Mouse (Mus musculus) lung, postnatal 10 days (tissue): ENCODE data around the gene Xpr1.
"Not testable (repeated sequence)": the region's sequence is repeated elsewhere in the genome, so short reads cannot be mapped to it uniquely, and the experiment has no call there.

Experiments
- DNase-seq: peaks from one replicate; pipeline ENCODE4 v3.0.0; 2021

Xpr1 gene

DNA sequence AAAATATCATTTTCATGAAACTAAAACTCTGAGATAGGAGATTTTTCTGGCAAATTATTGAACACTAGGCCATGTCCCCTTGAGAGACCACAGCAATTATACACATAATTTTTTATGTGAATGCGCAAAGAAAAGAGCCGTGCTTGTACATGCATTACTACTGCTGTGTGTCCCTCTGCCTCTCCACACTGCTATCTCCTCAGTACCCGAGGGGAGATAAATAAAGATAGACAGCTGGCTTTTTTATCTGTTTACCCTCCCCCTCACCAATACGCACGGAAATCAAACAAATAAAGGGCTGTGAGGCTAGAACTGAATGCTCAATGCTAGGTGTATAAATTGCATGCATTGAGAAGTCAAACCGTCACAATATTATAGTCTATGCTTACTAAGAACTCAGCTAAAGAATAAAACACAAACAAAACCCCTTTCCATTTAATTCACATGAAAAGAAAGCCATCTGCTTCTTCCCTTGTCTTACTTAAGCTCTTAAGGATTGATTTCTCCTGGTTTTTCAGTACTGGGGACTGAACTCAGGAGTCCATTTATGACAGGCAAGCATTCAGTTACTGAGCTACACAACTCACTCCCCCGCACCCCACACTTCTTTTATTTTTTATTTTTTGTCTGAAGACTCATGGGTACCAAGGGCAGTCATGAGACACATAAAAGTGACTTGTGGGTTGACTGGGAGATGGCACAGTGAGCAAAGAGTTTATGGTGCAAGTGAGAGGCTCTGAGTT lies 97.0 kb downstream of the Xpr1 start:
- DNase-seq: no peak

DNA sequence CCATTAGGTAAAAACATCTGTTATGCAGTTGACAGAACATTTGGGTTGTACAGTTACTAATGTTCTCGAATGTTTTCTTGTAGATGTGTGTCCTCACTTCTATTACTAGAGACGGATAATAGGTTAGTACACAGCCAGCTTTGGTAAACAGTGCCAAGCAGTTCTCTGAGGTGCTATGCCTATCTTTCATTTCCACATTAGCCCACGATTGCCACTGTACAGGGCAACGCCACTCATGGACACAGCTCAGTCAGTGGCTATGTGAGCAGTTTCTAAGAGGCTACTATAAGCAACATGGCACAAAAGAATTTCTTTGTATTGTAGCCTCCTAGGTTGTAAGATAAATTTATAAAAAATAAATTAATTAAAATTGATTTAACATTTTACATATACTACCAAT lies 97.7 kb downstream of the Xpr1 start:
- no peak for DNase-seq

DNA sequence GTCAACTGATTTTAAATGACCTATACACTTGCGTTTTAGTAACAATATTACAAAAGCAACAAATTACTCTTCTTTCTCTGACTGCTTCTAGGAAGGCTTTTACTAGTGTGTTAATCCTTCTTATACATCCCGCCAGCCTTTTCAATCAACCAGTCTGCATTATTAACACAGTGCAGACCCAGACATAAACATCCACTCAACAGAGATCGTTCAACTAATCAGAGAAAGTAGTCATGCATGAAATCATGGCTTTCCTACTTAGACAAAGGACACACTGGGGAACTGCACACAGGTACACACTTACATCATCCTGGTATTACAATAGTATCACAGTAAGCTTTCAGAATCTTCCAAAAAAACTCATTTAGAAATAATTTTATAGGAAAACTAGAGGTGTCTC lies 105.5 kb downstream of the Xpr1 start:
- no peak for DNase-seq

DNA sequence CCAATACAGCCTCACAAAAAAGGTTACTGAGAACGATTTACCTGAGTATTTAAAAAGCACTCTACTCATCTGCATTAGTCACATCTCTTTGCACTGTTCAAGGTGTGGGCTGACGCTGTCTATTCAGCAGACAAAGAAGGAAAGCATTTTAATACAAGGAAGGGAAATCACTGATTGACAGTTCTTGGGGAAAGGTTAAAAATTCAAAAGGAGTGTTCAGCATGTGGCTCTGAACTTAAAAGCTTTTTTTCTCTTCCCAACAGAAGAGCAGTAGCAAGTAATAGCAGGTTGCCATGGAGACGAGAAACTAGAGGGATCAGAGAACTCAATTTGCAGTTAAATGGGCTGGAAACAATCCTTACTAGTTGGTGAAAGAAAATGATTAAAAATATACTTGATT lies 110.3 kb downstream of the Xpr1 start:
- no peak for DNase-seq

DNA sequence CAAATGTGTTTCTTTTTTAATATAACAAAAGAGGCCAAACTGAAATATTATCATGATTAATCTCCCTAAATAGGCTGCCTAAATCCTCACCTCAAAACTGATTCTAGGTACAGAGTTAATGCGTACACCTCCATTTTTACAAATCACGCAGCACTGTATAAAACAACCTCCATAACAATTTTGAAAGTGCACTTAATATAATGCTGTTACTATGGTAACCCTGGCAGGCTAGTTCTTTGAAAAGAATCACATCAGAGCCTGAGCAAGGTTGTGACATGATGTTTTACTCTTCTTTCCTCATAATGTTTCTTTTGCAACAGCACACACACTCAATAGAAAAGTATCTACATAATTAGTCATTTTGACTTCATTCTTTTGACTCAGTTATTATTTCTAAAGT lies 113.8 kb downstream of the Xpr1 start:
- no peak for DNase-seq

DNA sequence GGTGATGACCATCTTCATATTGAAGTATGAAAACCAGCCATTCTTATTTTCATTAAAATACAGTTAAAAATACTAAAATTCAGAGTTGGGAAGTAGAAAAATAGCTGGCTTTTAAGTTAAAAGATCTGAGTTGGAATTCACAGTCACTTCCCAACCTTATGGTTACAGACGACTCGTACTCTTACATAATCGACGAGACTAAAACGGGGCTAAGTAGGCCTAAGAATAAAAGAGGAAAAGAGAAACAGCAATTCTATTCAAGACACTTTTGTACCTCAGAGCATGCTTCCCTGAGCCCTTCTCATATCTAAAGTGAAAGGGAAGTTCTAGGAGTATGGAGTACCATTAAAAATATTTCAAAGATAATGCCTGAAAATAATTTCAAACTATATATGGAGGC lies 119.6 kb downstream of the Xpr1 start:
- DNase-seq: no peak

DNA sequence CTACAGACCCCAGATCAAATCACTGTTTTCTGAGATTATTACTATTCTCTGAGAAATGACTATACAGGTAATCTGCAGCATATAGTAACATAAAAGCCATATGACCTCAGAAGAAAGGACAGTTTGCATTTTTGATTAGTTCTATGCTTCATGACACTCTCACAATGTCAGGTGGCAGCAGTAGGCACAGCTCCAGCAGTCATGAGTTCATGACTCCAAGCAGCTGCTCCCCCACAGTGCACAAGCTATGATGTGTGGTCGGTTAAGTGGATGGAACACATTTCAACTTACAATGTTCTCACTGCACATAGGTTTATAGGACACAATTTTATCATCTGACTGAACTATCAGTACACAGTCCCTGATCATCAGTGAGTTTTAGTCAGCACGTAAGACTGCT lies 120.0 kb downstream of the Xpr1 start:
- no peak for DNase-seq

DNA sequence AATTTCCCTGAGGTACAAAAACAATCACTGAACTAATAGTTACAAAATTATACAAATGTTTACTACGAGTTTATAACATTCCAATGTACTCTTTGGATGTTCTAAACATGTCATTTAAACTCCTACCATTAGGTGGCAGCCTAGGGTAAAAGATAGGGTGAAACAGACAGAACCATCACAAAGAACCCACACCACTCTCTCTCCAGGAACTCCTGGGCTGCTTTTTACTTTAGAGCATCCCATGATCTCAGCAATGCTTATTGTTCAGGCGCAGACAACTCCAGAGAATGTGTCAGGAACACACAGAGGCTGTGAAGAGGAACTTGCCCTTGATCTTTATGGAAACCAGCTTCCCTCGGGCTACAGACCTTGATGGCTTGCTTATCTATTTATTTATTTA lies 123.8 kb downstream of the Xpr1 start:
- DNase-seq: peak; percentile 81

DNA sequence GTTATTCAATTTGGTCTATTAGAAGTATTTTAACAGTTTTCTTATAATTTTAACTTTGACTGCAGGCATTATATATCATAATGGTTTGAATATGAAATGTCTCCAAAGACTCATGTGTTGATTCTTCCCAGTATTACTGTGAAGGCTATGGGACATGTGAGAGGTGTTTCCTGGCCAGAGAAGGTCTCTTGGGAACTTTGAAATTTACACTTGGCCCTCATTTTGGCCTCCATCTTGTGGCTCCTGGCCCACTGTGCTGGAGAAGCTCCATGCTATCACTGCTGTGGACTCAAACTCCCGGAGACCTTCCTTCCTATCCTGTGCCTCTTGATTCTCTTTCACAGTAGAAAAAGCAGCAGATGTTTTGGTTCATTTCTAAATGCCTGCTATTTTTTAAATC lies 127.8 kb downstream of the Xpr1 start:
- no peak for DNase-seq

DNA sequence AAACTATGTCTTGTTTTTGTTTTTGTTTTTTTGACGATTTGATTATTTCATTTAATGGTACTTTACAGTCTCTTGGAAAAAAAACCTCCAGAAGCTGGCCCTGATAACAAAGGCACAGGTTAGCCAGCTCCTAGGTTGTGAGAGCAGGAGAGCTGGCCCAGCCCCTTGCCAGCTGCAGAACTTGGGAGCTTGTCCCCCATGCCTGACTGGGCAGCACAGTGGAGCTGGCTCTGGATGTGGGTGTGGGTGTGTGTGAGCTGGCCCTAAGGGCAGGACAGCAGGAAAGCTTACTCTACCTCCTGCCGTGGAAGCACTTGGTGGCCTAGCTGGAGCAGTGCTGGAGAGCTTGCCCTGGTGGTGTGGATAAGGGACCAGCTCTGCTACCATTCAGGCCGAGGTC lies 129.2 kb downstream of the Xpr1 start:
- no peak for DNase-seq

DNA sequence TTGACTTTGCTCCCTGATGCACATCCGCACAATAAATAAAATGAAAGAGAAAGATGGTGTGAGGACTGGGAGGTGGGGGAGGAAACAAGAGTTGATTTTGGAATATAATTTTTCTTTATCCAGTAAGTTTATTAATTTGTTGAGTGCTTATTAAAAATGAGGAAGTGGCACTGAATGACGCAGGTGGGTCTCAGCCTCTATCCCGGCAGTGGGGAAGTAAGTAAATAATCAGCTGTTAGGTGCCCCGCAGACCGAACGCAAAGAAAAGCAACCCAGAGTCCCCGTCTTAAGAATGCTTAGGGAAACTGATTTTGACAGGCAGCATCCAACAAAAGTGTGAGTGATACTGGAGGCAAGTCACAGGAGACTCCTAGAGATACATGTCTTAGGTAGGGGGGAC lies 133.4 kb downstream of the Xpr1 start:
- no peak for DNase-seq

DNA sequence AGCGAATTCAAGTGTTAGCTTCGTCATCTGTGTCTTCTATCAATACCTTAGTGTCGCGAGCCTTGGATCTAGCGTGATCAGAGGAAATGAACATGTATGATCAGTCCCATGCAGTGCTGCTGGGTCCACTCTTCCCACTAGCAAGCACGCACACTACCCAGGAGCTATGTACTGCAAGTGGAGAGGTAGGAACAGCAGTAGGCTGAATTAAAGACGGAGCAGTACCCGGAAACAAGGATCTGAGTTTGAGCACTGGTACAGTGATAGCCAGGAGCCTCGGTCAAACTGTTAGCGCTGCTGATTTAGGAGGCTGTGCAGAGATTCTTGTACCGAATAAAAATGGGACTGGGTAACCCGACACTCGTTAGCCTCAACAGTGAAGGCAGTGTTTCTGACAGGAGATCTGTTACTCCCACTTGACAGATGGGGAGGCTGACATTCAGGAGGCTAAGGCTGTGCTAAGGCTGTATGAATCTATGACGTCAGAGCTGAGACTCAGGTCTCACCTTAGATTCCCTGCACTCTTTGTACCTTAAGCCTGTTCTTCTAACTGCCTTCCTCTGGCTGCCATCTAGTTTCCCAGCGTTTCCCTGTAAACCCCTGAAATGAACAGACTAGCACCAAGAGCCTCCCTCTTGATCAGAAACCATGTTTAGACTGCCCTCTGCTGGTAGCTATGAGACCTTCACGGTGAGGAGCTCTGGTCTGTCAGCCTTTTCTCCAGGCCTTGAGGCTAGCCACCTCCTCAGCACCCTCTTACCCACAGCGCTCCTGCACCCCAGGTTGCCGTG lies 136.0 kb downstream of the Xpr1 start:
- peak; percentile 85 for DNase-seq

DNA sequence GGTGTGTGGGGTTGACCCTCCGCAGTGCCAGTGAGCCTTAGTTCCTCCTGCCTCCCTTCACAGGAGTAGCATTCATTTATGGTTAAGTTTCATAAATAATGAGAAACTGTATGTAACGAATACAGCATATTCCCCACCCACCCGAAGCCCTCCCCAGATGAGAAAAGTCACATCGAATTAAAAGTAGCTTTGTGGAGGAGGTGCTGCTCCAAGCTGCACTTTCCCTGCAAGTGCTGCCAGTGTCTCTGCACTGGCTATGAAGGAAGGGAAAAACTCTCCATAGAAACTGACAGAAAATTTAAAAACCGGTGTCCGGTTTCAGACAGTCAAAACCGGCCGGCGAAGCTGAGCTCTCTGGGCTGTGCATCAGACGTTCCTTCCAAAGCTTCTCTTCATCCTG lies 136.9 kb downstream of the Xpr1 start:
- no peak for DNase-seq

DNA sequence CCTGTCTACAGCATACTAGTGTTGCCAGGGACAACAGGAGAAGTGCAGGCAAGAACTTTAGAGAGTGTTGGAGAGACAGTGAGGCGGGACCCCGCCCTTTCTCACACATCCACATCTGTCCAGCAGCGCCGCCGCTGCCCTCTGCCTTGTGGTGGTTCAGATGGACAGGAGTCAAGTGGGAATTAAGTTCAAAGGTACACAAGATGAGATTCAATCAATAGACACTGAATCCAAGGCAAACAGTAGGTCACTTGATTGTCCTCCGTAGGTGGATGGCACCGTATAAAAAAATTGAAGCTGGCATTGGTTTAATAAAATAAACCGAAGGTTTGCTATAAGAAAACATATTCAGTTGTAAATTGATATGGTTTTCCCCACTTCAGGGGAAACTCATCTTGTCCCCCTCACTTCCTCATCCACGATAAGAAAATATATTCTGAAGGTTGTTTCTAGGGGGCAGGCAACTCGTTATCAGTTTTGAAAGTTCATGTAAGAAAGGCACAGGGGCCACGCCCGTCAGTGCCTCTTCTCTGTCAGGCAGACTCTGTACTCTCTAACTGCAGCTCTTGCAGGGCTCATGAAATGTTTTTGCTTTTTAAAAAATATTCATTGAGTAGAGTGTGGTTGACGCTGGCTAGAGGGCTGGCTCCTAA lies 140.7 kb downstream of the Xpr1 start:
- no peak for DNase-seq

DNA sequence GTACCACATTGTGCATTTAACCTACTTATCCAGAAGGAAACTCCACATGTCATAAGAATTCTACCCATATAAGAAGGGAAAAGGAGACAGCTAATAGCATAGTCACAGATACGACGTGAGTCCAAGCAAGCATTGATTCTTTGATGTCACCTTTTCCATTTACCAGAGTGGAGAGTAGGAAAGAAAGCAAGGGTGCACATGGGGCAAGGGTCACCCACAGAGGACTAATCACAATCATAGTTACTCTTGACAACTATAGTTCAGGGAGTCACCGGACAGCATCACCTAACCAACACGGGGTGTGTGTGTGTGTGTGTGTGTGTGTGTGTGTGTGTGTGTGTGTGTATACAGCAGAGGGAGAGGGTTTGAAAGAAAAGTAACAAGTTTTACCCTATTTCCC lies 141.4 kb downstream of the Xpr1 start:
- no peak for DNase-seq

DNA sequence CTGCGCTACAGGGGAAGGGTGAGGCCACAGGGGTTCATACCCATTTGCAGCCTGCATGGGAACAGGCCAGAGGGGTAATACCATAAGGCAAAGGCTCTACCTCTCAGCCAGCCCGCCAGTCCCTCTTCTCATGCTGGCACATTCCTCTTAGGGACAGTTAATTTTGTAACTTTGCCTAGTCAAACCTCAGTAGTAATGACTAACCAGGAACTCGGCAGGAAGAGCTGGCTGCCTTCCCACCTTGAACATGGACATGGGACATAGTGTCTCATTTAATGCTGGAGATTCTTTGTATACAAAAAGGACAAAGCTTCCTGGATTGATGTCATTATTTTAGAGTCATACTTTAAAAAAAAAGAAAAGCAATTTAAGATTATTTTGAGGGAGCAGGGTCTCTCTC lies 142.2 kb downstream of the Xpr1 start:
- DNase-seq: no peak

DNA sequence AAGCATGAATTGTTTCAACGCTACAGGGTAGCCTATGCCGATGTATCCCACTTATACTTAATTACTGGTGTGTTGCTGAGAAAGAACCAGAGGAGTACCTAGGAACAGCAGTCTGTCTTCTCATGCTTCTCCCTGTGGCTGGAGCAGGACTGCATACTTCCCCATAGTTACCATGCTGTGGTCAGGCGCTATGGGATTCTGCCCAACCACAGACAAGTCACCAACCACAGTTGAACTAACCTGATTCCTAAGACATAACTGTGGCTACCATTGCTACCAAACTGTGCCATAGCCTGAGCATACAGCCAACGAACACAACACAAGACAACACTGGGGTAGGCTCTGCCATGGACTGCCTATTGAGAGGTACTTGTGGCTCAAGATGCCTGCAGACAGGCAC lies 144.3 kb downstream of the Xpr1 start:
- no peak for DNase-seq

DNA sequence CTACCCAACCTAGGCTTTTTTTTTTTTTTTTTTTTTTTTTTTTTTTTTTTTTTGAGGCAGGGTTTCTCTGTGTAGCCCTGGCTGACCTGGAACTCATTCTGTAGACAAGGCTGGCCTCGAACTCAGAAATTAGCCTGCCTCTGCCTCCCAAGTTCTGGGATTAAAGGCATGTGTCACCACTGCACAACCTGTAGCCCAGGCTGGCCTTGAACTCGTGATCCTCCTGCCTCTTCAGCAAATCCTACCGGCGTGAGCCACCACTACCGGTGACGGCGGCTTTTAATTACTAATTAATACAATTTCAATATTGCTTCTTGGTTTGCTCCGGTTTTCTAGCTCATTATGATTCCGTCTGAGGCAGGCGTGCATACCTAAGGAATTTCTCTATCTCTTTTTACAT lies 154.7 kb downstream of the Xpr1 start:
- DNase-seq: not testable (repeated sequence)

DNA sequence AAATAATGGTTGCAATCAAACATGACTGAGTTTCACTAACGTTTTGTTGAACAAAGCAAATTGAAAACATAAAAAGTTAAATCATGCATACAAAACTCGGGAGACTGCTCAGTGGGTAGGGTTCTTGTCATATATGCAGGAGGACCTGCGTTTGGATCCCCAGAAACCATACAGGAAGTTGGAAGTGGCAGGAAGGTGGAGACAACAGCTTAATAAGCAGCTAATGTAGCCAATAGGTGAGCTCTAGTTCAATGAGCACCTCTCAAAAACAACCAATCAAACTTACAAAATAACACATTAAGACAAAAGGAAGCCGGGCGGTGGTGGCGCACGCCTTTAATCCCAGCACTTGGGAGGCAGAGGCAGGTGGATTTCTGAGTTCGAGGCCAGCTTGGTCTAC lies 162.9 kb downstream of the Xpr1 start:
- no peak for DNase-seq

DNA sequence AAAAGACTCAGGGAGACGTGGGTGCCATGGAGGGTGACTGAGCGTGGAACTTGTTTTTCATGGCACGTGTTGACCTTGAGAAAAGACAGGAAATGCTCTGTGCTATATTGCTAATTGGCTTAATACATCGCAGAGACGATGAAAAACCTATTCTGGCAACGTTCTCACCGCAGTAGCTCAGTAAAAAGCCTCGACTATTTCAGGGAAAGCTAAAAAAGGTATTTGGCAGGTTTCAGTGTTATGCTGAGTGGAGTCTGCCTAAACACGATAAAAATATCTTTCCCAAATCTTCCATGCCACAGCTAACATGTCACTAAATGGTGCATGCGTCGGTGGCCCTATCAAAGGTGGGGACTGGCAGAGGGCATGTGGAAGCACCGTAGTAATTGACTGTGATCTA lies 164.1 kb downstream of the Xpr1 start:
- no peak for DNase-seq

DNA sequence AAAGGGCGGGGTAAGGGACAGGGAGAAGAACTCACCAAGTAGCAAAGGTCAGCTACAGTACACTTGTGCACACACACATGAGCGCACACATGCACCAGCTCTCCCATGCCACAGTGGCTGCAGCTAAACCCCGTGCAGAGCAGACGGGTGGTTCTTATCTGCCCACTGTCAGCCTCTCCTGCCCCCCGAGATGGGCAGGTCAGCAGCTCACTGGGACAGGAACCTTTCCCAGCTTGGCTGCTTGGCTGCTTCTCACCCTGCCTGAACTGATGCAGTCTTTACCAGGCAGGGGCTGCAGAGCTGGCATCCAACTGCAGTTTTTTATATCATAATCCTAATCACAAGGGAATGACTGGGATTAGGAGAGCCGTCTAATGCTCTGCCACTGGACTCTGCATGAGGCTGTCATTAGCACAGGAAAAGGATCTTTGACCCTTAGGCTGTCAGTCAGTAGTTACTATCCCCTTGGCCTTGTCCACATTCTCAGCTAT lies 164.5 kb downstream of the Xpr1 start:
- no peak for DNase-seq

DNA sequence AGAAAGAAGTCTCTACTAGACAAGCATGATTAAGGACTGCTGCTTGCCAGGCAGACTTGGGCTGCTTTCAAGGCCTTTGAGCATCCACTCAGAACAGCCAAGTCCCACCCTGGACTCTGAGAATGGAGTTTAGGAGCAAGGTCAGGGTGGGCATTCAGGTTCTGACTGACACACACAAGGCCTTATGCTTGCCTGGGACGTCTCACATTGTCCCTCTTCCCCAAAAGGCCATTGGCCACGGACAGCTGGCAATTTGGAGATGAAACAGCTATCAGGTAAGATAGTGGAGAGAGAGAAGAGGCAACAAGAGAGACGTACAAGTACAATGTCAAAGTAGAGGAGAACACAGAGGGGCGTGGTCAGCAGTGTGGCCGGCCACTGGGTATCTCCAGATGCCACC lies 165.6 kb downstream of the Xpr1 start:
- DNase-seq: no peak

DNA sequence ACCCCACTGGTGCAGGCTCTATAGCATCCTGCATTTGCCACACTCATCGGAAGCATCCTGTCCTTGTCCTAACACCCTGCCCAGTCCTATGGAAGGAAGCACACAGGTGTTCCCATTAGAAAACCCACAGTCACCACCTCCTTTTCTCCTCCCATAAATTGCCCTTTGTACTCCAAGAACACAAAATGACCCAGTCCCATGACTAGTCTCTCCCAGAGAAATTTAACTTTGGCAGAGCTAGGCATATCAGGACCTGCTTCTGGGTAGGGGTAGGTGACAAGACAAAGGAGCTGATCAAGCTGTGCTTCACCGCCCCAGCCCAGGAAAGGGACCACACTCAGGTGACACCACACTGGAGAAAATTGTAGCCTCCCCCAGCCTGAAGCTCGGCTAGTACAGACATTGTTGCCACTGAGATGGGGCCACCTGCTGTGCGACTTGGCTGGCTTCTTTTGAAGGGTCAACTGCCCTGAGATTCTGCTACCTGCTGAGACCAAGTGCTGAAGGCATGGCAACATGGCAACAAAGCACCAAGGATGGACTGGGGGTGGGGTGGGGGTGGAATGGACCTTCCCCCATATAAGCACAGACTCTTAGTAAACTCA lies 166.6 kb downstream of the Xpr1 start:
- no peak for DNase-seq

DNA sequence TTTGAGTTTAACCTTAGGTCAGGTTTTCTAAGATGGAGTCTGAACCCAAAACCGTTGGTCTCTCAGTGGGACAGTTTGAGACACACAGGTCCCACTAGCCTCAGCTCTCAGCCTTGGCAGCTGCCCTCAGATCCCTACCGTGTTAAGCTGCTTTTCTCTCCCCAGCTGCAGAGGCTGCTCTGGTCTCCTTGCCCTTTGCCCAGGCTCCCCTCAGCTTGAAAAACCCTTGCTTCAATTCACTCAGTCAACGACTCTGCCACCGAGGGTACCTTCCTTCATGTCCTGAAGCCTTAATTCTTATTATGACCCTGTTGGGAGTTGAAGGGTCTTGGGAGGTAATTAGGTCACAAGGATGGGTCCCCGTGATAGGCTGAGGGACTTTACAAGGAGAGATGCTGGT lies 167.3 kb downstream of the Xpr1 start:
- no peak for DNase-seq
